Mouse (Mus musculus) heart, embryonic 13.5 days (tissue): ENCODE results near the gene Tbxas1. TPM values are rescaled to one million over a fixed set of nuclear protein-coding genes. Genes with fewer than 3 reads are reported as not detected.

ENCODE experiments used
- ATAC-seq: fragments of 200-750 bp; cut with Nextera tagmentation; 2 replicates; pipeline ENCODE4 v1.8.0; 2017; ENCODE audit warnings: moderate TSS enrichment; ENCODE audit not compliant: insufficient number of reproducible peaks, low FRiP score, low TSS enrichment; ENCODE audit errors: extremely low read depth
- H3K27ac ChIP-seq: fragments of 300-500 bp; sonication (generic); replicated peaks from 2 replicates; pipeline ENCODE4 v1.5.1; 2015; ENCODE audit warnings: moderate library complexity, mild to moderate bottlenecking, inconsistent platforms
- H3K27me3 ChIP-seq: fragments of 300-500 bp; sonication (generic); replicated peaks from 2 replicates; pipeline ENCODE4 v1.6.1; 2015; ENCODE audit warnings: mild to moderate bottlenecking, inconsistent platforms
- H3K36me3 ChIP-seq: fragments of 300-500 bp; sonication (generic); 2 replicates; pipeline ENCODE4 v1.6.1; 2015; ENCODE audit warnings: mild to moderate bottlenecking, inconsistent platforms
- H3K4me1 ChIP-seq: fragments of 300-500 bp; sonication (generic); 2 replicates; pipeline ENCODE4 v1.6.1; 2015; ENCODE audit warnings: inconsistent platforms
- H3K4me2 ChIP-seq: fragments of 300-500 bp; sonication (generic); 2 replicates; pipeline ENCODE4 v1.6.1; 2015; ENCODE audit warnings: inconsistent platforms, mild to moderate bottlenecking, moderate library complexity
- H3K4me3 ChIP-seq: fragments of 300-500 bp; sonication (generic); 2 replicates; pipeline ENCODE4 v1.5.1; 2015; ENCODE audit warnings: moderate library complexity, mild to moderate bottlenecking, inconsistent platforms
- H3K9ac ChIP-seq: fragments of 300-500 bp; sonication (generic); 2 replicates; pipeline ENCODE4 v1.6.1; 2015; ENCODE audit warnings: inconsistent platforms, mild to moderate bottlenecking, moderate library complexity
- H3K9me3 ChIP-seq: fragments of 300-500 bp; sonication (generic); 2 replicates; pipeline ENCODE4 v1.6.1; 2016; ENCODE audit warnings: inconsistent platforms
- WGBS: fragments of 180-500 bp; shearing (Covaris S2); methylation state at CpG from one replicate; pipeline ENCODE4 v1.1.7; 2015; ENCODE audit warnings: mixed read lengths; 5-methylcytosine and 5-hydroxymethylcytosine counted together
- polyA plus RNA-seq: library from polyadenylated mRNA; unstranded; fragments of >200 nt; fragmentation: Nextera tagmentation; extraction: Ambion mirVana; gene quantifications from 2 replicates; pipeline ENCODE4 v1.2.1, GENCODE M21; 2015

Gene Tbxas1
- polyA plus RNA-seq, 1 experiment from 2014 or later, result 2.4 TPM

GRCm38 (mm10) chr6:38860301-38860700, 14.9 kb upstream of the Tbxas1 start:
- WGBS, result 77% methylated on average over 2 of the region's 2 CpGs
- H3K9ac ChIP-seq, result no peak overlapping the region
- H3K4me3 ChIP-seq, result no peak overlapping the region
- H3K27me3 ChIP-seq, result no peaks in the 10 kb centered on the region
- ATAC-seq, result no peak
- H3K36me3 ChIP-seq, result no peaks in the 10 kb centered on the region
- no peak overlapping the region for H3K4me2 ChIP-seq
- no peaks in the 10 kb centered on the region for H3K9me3 ChIP-seq
- peaks cover 50% of the 10 kb centered on the region for H3K4me1 ChIP-seq
- 0 out of 2 replicates have a peak overlapping the region, but pooled peaks have one; percentile 7 for H3K27ac ChIP-seq

DNA sequence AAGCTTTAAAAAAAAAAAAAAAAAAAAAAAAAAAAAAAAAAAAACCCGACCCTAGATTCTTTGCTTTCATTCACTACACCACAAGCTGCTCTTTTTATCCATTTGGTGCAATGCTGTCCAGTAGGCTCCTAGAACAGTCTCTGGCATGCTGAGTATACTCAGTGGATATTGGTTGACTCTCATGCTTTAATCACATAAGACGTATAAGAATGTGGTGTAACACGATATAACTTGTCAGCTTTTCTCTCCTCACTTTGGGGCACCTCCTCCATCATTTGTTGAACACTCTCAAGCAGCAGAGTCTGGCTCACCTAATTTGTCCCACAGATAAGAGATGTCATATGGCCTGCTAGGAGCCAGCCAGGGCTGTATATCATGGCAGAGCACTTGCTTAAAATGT, 11.6 kb upstream of the Tbxas1 start:
- no peak overlapping the region for H3K4me3 ChIP-seq
- ATAC-seq, result no peak
- H3K9me3 ChIP-seq, result no peaks in the 10 kb centered on the region
- 22% methylated on average over 3 of the region's 3 CpGs for WGBS
- no peaks in the 10 kb centered on the region for H3K27me3 ChIP-seq
- peaks cover 72% of the 10 kb centered on the region for H3K4me1 ChIP-seq
- H3K4me2 ChIP-seq, result no peak overlapping the region
- no peaks in the 10 kb centered on the region for H3K36me3 ChIP-seq
- H3K9ac ChIP-seq, result no peak overlapping the region
- H3K27ac ChIP-seq, result no peak overlapping the region

DNA sequence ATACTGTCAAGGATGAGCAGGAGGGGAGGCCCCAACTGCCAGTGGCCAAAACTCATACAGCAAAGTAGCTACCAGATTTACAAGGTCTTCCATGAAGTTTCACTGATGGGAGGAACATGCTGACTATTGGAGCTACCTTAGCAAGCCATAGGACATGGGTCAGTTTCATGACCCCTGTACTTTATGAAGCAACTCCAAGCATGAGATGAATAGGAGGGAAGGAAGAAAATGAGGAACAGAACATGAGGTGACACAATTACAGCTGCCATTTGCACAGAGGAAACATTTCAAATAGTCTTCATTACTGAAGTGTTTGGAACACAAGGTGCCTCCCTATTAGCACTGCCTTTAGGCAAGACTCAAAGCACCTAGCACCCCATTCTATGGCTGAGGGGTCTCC, 9.4 kb upstream of the Tbxas1 start:
- no peak overlapping the region for H3K27ac ChIP-seq
- H3K4me2 ChIP-seq, result no peak overlapping the region
- H3K4me1 ChIP-seq, result peaks cover 61% of the 10 kb centered on the region
- peaks cover 6% of the 10 kb centered on the region; the same call in 1 of the 2 replicates for H3K36me3 ChIP-seq
- H3K9me3 ChIP-seq, result no peaks in the 10 kb centered on the region
- H3K27me3 ChIP-seq, result no peaks in the 10 kb centered on the region
- ATAC-seq, result no peak
- H3K9ac ChIP-seq, result no peak overlapping the region
- no peak overlapping the region for H3K4me3 ChIP-seq

DNA sequence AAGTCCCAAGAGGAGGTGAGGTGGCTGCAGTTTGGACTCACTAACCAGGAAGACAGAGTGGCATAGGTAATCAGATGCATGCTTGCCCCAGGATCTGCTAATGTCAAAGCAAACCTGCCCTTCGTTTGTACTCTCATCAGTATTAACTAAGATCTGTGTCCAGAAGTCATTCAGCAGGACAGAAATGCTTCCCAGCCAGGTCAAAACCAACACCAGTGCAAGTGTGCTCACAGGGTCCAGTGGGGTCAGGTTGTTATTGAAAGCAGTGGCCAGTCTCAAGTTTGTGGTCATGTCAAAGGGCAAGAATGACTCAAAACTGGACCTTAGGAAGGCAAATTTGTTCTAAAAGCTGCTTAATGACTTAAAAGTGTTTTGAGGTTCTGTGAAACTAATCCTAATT, 8.8 kb upstream of the Tbxas1 start:
- Histone ChIP-seq H3K4me3 (no peak overlapping the region), H3K4me1 (peaks cover 60% of the 10 kb centered on the region), H3K4me2 (no peak overlapping the region), H3K27ac (no peak overlapping the region), H3K36me3 (peaks cover 6% of the 10 kb centered on the region; the same call in 1 of the 2 replicates), H3K27me3 (no peaks in the 10 kb centered on the region), H3K9me3 (no peaks in the 10 kb centered on the region), H3K9ac (no peak overlapping the region)
- WGBS, result 78% methylated on average over 1 of the region's 1 CpGs
- no peak for ATAC-seq

DNA sequence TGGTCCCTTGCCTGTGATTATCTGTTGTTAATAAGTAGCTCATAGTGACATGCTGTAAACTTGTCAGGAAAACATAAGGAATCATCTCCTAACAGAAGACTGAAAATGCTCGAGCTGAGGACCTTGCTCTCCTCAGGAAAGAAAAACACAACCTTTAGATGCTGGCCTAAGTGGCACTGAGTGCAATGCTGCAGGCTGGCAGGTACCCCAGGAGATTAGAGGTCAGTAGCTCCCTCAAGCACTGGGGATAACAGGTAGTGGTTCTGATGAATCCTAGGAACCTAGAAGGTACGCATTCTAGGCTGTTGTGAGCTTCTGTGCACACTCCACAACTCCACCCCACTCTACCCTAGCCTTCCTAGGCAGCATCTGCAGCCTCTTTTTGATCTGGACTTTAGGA, 8.4 kb upstream of the Tbxas1 start:
- peaks cover 6% of the 10 kb centered on the region; the same call in 1 of the 2 replicates for H3K36me3 ChIP-seq
- peaks cover 62% of the 10 kb centered on the region for H3K4me1 ChIP-seq
- no peaks in the 10 kb centered on the region for H3K9me3 ChIP-seq
- ATAC-seq, result no peak
- H3K27ac ChIP-seq, result no peak overlapping the region
- no peak overlapping the region for H3K4me3 ChIP-seq
- no peak overlapping the region for H3K9ac ChIP-seq
- H3K4me2 ChIP-seq, result no peak overlapping the region
- 75% methylated on average over 2 of the region's 2 CpGs for WGBS
- no peaks in the 10 kb centered on the region for H3K27me3 ChIP-seq

- H3K4me3 ChIP-seq, result no peak overlapping the region
- H3K9me3 ChIP-seq, result no peaks in the 10 kb centered on the region
- no peak overlapping the region for H3K27ac ChIP-seq
- 68% methylated on average over 1 of the region's 1 CpGs for WGBS
- H3K4me1 ChIP-seq, result peaks cover 67% of the 10 kb centered on the region
- H3K36me3 ChIP-seq, result peaks cover 6% of the 10 kb centered on the region; the same call in 1 of the 2 replicates
- H3K27me3 ChIP-seq, result no peaks in the 10 kb centered on the region
- H3K9ac ChIP-seq, result no peak overlapping the region
- ATAC-seq, result no peak
- no peak overlapping the region for H3K4me2 ChIP-seq
Observed at GRCm38 (mm10) chr6:38867291-38867690, 7.9 kb upstream of the Tbxas1 start.

DNA sequence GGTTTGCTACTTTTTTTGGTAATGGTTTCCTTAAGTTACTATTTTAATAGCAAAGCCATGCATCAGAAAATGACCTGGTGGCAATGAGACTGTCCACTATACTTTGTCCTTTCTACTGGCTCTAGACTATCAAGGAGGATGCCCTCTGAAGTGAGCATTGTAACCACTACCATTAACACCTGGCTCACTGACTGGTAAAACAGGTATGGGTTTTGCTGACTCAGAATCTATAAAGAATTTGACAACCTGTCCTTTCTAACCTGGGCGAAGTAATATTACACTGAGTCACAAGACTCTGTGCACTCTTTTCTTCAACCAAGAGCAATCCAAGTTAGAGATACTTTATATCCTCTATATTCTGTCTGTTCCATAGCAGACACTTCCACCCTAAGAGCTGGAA, 6.2 kb upstream of the Tbxas1 start:
- H3K27ac ChIP-seq, result no peak overlapping the region
- 93% methylated on average over 1 of the region's 1 CpGs for WGBS
- no peak overlapping the region for H3K4me2 ChIP-seq
- no peaks in the 10 kb centered on the region for H3K9me3 ChIP-seq
- H3K27me3 ChIP-seq, result no peaks in the 10 kb centered on the region
- peaks cover 77% of the 10 kb centered on the region for H3K4me1 ChIP-seq
- H3K4me3 ChIP-seq, result no peak overlapping the region
- no peak overlapping the region for H3K9ac ChIP-seq
- H3K36me3 ChIP-seq, result peaks cover 6% of the 10 kb centered on the region; the same call in 1 of the 2 replicates
- no peak for ATAC-seq

DNA sequence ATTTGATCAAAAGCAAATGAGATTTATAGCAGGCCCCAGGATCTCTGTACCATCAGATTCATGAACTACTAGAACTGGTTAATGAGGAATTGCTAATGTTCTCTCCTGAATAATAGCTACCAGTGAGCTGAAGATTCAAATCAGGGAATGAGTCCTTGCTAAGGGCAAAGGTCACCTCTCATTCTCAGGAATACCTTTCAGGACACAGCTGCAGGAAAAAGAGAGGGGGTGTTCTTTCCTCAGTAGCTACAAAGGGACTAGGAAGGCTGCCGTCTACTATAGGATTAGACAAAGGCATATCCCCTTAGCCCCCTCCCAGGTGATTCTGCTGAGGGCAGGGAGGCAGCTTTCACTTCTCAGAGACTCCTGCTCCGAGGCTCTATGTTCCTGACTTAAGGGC, 5.1 kb upstream of the Tbxas1 start:
- no peak overlapping the region for H3K4me3 ChIP-seq
- no peak overlapping the region for H3K27ac ChIP-seq
- ATAC-seq, result no peak
- no peaks in the 10 kb centered on the region for H3K27me3 ChIP-seq
- peaks cover 69% of the 10 kb centered on the region for H3K4me1 ChIP-seq
- H3K9ac ChIP-seq, result no peak overlapping the region
- peaks cover 6% of the 10 kb centered on the region; the same call in 1 of the 2 replicates for H3K36me3 ChIP-seq
- 62% methylated on average over 2 of the region's 2 CpGs for WGBS
- no peaks in the 10 kb centered on the region for H3K9me3 ChIP-seq
- no peak overlapping the region for H3K4me2 ChIP-seq

DNA sequence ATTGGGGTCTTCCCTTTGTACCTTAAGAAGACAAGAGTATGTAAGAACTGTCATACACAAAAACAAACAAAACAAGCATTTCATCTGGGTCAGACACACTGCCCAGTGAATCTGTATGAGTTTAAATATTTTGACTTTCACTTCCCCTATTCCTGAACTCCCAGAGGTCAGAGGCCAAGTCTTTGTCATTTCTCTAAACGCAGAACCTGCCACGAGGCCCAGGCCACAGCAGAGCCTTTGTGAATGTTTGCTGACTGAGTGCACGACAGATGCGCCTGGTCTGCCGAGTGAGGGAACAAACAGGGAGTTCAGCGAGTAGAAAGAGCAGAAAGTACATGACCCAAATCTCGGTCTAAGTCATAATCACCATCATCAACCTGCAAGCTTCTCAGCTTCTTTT, 4.2 kb upstream of the Tbxas1 start:
- peaks cover 60% of the 10 kb centered on the region for H3K4me1 ChIP-seq

GRCm38 (mm10) chr6:38873316-38873715, 1.9 kb upstream of the Tbxas1 start:
- 63% methylated on average over 1 of the region's 1 CpGs for WGBS

More for the DNA sequence above, 4.2 kb upstream of the Tbxas1 start:
- H3K9me3 ChIP-seq, result no peaks in the 10 kb centered on the region
- H3K4me3 ChIP-seq, result no peak overlapping the region
- H3K4me2 ChIP-seq, result no peak overlapping the region
- no peak overlapping the region for H3K9ac ChIP-seq
- no peak overlapping the region for H3K27ac ChIP-seq
- WGBS, result 48% methylated on average over 7 of the region's 7 CpGs
- no peaks in the 10 kb centered on the region for H3K27me3 ChIP-seq
- ATAC-seq, result no peak
- peaks cover 6% of the 10 kb centered on the region; the same call in 1 of the 2 replicates for H3K36me3 ChIP-seq

DNA sequence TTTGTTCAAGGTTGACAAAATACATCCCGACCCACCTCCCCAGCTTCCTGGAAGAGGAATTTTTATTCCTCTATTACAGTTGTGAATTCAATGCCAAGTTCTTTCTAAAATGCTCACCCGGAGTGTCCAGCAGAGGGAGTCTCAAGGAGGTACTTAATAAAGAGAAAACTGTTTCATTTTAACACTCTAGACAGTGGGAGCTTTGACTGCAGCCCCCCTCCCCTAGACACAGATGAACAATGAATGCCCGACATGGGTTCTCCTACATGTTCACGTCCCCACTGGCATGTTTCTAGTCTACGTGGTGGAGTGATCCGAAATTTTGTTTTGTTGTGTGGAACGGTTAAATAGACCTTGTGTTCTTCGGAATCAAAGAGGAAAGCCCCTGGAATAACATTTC, 1.2 kb upstream of the Tbxas1 start:
- H3K27me3 ChIP-seq, result 0 out of 2 replicates have a peak, but pooled peaks cover 6% of the 10 kb centered on the region
- H3K4me2 ChIP-seq, result peak overlapping the region; percentile 85
- H3K36me3 ChIP-seq, result peaks cover 6% of the 10 kb centered on the region; the same call in 1 of the 2 replicates
- ATAC-seq, result no peak
- H3K9me3 ChIP-seq, result no peaks in the 10 kb centered on the region
- peak overlapping the region; percentile 100 for H3K9ac ChIP-seq
- peak overlapping the region; percentile 100 for H3K4me3 ChIP-seq
- H3K4me1 ChIP-seq, result peaks cover 44% of the 10 kb centered on the region
- 14% methylated on average over 8 of the region's 8 CpGs for WGBS
- peak overlapping the region; percentile 91; the same call in 1 of the 2 replicates for H3K27ac ChIP-seq

More at GRCm38 (mm10) chr6:38873316-38873715, 1.9 kb upstream of the Tbxas1 start:
- Histone ChIP-seq H3K27me3 (0 out of 2 replicates have a peak, but pooled peaks cover 3% of the 10 kb centered on the region), H3K27ac (no peak overlapping the region), H3K9me3 (no peaks in the 10 kb centered on the region), H3K9ac (peak overlapping the region; percentile 100), H3K4me1 (peaks cover 44% of the 10 kb centered on the region), H3K36me3 (peaks cover 6% of the 10 kb centered on the region; the same call in 1 of the 2 replicates), H3K4me2 (peak overlapping the region; percentile 85), H3K4me3 (peak overlapping the region; percentile 100)
- no peak for ATAC-seq

- Histone ChIP-seq H3K27ac (peak overlapping the region; percentile 91), H3K9me3 (no peaks in the 10 kb centered on the region), H3K36me3 (peaks cover 6% of the 10 kb centered on the region; the same call in 1 of the 2 replicates), H3K4me2 (peak overlapping the region; percentile 85), H3K4me3 (peak overlapping the region; percentile 100), H3K9ac (peak overlapping the region; percentile 100), H3K4me1 (peaks cover 44% of the 10 kb centered on the region), H3K27me3 (peaks cover 6% of the 10 kb centered on the region; the same call in 1 of the 2 replicates)
- WGBS, result under 1% methylated on average over 23 of the region's 23 CpGs
- ATAC-seq, result no peak
Observed at GRCm38 (mm10) chr6:38874565-38875257, 493 bp upstream of the Tbxas1 start.
